11 mouse cellular contexts compared by ENCODE assay signal in the genomic region with DNA sequence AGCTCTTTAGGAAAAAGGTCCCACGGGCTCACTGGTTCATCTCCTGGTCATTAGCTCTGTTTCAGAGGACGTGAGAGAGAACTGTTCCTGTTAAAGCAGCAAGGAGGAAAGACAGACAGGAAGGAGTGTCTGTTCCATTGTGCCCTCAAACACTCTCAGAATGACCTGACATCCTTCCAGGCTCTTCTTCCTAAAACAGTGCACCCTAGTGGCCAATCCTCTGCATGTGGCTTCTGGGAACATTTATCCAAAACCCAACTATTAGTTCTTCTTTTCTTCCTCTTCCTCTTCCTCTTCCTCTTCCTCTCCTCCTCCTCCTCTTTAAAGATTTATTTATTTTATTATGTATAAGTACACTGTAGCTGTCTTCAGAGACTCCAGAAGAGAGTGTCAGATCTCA. TPM values are rescaled to one million over a fixed set of nuclear protein-coding genes. Genes with fewer than 3 reads are reported as not detected.
DNase-seq lines count a peak whose midpoint lies in the region; ATAC-seq and TF ChIP-seq lines count a peak whose summit lies in the region.
"Had no signal": no experiment of that assay in that cellular context is flagged by ENCODE, and none has a peak within 500 bp of the region (broad histone marks: within the 10 kb centered on the region; RNA-seq: fewer than 3 reads in every experiment).

No protein-coding gene starts in this region.

- WGBS in heart, embryonic 10.5 days, result 39% methylated on average over 2 of the region's 2 CpGs
- WGBS in midbrain, postnatal 0 days, result 51% methylated on average over 2 of the region's 2 CpGs
- WGBS in midbrain, embryonic 16.5 days, result 50% methylated on average over 2 of the region's 2 CpGs
- WGBS in stomach, postnatal 0 days, result 50% methylated on average over 2 of the region's 2 CpGs

- no peaks in the 10 kb centered on the region for H3K9me3 ChIP-seq in heart, embryonic 10.5 days
- H3K9me3 ChIP-seq in midbrain, postnatal 0 days (ENCODE audit: low read length), result peaks cover 3% of the 10 kb centered on the region; the same call in 1 of the 2 replicates
- no peaks in the 10 kb centered on the region for H3K9me3 ChIP-seq in midbrain, embryonic 16.5 days (replicated peaks; ENCODE audit: control insufficient read depth, low read length, poor library complexity, severe bottlenecking)
- H3K9me3 ChIP-seq in stomach, postnatal 0 days (ENCODE audit: control insufficient read depth, low read length), result 0 out of 2 replicates have a peak, but pooled peaks cover 3% of the 10 kb centered on the region
- H3K9me3 ChIP-seq: embryonic facial prominence, embryonic 10.5 days had no signal

- no peak overlapping the region for H3K9ac ChIP-seq in midbrain, postnatal 0 days (replicated peaks; ENCODE audit: low read length, poor library complexity, severe bottlenecking)
- H3K9ac ChIP-seq in midbrain, embryonic 16.5 days (ENCODE audit: low read depth, low read length), result no peak overlapping the region
- no peak overlapping the region for H3K9ac ChIP-seq in stomach, postnatal 0 days (ENCODE audit: low read length)

- ATAC-seq in midbrain, postnatal 0 days (ENCODE audit: low FRiP score), result no peak
- ATAC-seq in midbrain, embryonic 16.5 days, result no peak
- ATAC-seq in stomach, postnatal 0 days (ENCODE audit: low FRiP score, low TSS enrichment), result no peak

- H3K36me3 ChIP-seq in heart, embryonic 10.5 days, result no peaks in the 10 kb centered on the region
- no peaks in the 10 kb centered on the region for H3K36me3 ChIP-seq in midbrain, postnatal 0 days (ENCODE audit: insufficient read depth, low read length)
- no peaks in the 10 kb centered on the region for H3K36me3 ChIP-seq in midbrain, embryonic 16.5 days (ENCODE audit: control insufficient read depth, insufficient read depth, low read length)
- H3K36me3 ChIP-seq in stomach, postnatal 0 days (ENCODE audit: control insufficient read depth, insufficient read depth, low read length), result no peaks in the 10 kb centered on the region
- H3K36me3 ChIP-seq: embryonic facial prominence, embryonic 10.5 days had no signal

- peak; percentile 25 to 65 for DNase-seq in heart, adult 18-20 months
- DNase-seq in heart, embryonic 10.5 days (ENCODE audit: low spot score), result no peak
- peak; percentile 30 for DNase-seq in midbrain, postnatal 0 days (ENCODE audit: low spot score)
- DNase-seq in brain, adult 2 months (ENCODE audit: low read depth, low spot score), result peak; percentile 45
- DNase-seq in stomach, postnatal 0 days (ENCODE audit: low spot score), result no peak
- DNase-seq in testis, postnatal 10 days (ENCODE audit: low spot score), result no peak
- DNase-seq in B cell, adult 2 months, result no peak
- DNase-seq: gastrocnemius, postnatal 10 days had no signal

- no peak for TF ChIP-seq EP300 in stomach, postnatal 0 days (optimal IDR thresholded peaks at IDR 0.05)

- H3K4me1 ChIP-seq in heart, embryonic 10.5 days, result no peaks in the 10 kb centered on the region
- H3K4me1 ChIP-seq in midbrain, postnatal 0 days (ENCODE audit: insufficient read depth, low read length), result no peaks in the 10 kb centered on the region
- H3K4me1 ChIP-seq in midbrain, embryonic 16.5 days (ENCODE audit: control insufficient read depth, insufficient read depth, low read length), result no peaks in the 10 kb centered on the region
- no peaks in the 10 kb centered on the region for H3K4me1 ChIP-seq in stomach, postnatal 0 days (replicated peaks; ENCODE audit: control insufficient read depth, insufficient read depth)
- H3K4me1 ChIP-seq: embryonic facial prominence, embryonic 10.5 days had no signal

- no peak overlapping the region for H3K4me3 ChIP-seq in heart, embryonic 10.5 days
- no peak overlapping the region for H3K4me3 ChIP-seq in midbrain, postnatal 0 days (ENCODE audit: low read depth, low read length)
- no peak overlapping the region for H3K4me3 ChIP-seq in midbrain, embryonic 16.5 days (ENCODE audit: low read depth, low read length)
- no peak overlapping the region for H3K4me3 ChIP-seq in stomach, postnatal 0 days (ENCODE audit: low read depth, low read length)
- H3K4me3 ChIP-seq: embryonic facial prominence, embryonic 10.5 days had no signal

- peak; percentile 60 for TF ChIP-seq CTCF in midbrain, postnatal 0 days (IDR thresholded peaks at IDR 0.05)
- peak; percentile 73 for TF ChIP-seq CTCF in stomach, postnatal 0 days (IDR thresholded peaks at IDR 0.05; ENCODE audit: low read depth)

- no peak overlapping the region for H3K27ac ChIP-seq in heart, embryonic 10.5 days
- no peak overlapping the region for H3K27ac ChIP-seq in midbrain, postnatal 0 days (ENCODE audit: low read depth, low read length)
- H3K27ac ChIP-seq in midbrain, embryonic 16.5 days (ENCODE audit: low read length), result no peak overlapping the region
- no peak overlapping the region for H3K27ac ChIP-seq in stomach, postnatal 0 days (replicated peaks)
- H3K27ac ChIP-seq: embryonic facial prominence, embryonic 10.5 days; macrophage had no signal

- H3K27me3 ChIP-seq in heart, embryonic 10.5 days (ENCODE audit: insufficient read depth, poor library complexity, severe bottlenecking), result no peaks in the 10 kb centered on the region
- H3K27me3 ChIP-seq in midbrain, postnatal 0 days (ENCODE audit: insufficient read depth, low read length), result no peaks in the 10 kb centered on the region
- no peaks in the 10 kb centered on the region for H3K27me3 ChIP-seq in midbrain, embryonic 16.5 days (ENCODE audit: control insufficient read depth, insufficient read depth, low read depth, low read length)
- no peaks in the 10 kb centered on the region for H3K27me3 ChIP-seq in stomach, postnatal 0 days (ENCODE audit: control insufficient read depth, insufficient read depth, low read length)

- no peak overlapping the region for H3K4me2 ChIP-seq in midbrain, postnatal 0 days (ENCODE audit: low read depth, low read length, poor library complexity, severe bottlenecking)
- no peak overlapping the region for H3K4me2 ChIP-seq in midbrain, embryonic 16.5 days (ENCODE audit: low read length)
- no peak overlapping the region for H3K4me2 ChIP-seq in stomach, postnatal 0 days (replicated peaks; ENCODE audit: low read depth)

RNA-seq across cellular contexts. Expression of a gene that starts 20.7 kb away (rescaled TPM):
- total RNA-seq in heart, adult 18-20 months (2021), result 10 to 100 TPM; 75.4 to 80.1 TPM
- polyA plus RNA-seq in heart, embryonic 10.5 days (2016; fragmentation: Nextera tagmentation; extraction: Ambion mirVana), result 89.2 and 93.6 TPM in 2 replicates
- total RNA-seq in midbrain, postnatal 0 days (2014; rRNA removed), result 151 and 186 TPM in 2 replicates
- 169 and 173 TPM in 2 replicates for polyA plus RNA-seq in midbrain, postnatal 0 days (2015; fragmentation: Nextera tagmentation; extraction: Ambion mirVana)
- 264 and 288 TPM in 2 replicates for polyA plus RNA-seq in midbrain, embryonic 16.5 days (2015; fragmentation: Nextera tagmentation; extraction: Ambion mirVana)
- 29.1 and 31.6 TPM in 2 replicates for polyA plus RNA-seq in stomach, postnatal 0 days (2015; fragmentation: Nextera tagmentation; extraction: Ambion mirVana)

RNA-seq across cellular contexts. Expression of a gene that starts 24.5 kb away (rescaled TPM):
- 10 to 100 TPM; 46.5 to 57.6 TPM for total RNA-seq in heart, adult 18-20 months (2021)
- polyA plus RNA-seq in heart, embryonic 10.5 days (2016; fragmentation: Nextera tagmentation; extraction: Ambion mirVana), result 554 and 714 TPM in 2 replicates
- 106 and 119 TPM in 2 replicates for total RNA-seq in midbrain, postnatal 0 days (2014; rRNA removed)
- 184 and 202 TPM in 2 replicates for polyA plus RNA-seq in midbrain, postnatal 0 days (2015; fragmentation: Nextera tagmentation; extraction: Ambion mirVana)
- polyA plus RNA-seq in midbrain, embryonic 16.5 days (2015; fragmentation: Nextera tagmentation; extraction: Ambion mirVana), result 304 and 377 TPM in 2 replicates
- polyA plus RNA-seq in stomach, postnatal 0 days (2015; fragmentation: Nextera tagmentation; extraction: Ambion mirVana), result 334 and 365 TPM in 2 replicates

RNA-seq across cellular contexts. Expression of a gene that starts 42.2 kb away (rescaled TPM):
- total RNA-seq in heart, adult 18-20 months (2021), result 10 to 100 TPM; 14.3 to 19.5 TPM
- 94.3 and 111 TPM in 2 replicates for polyA plus RNA-seq in heart, embryonic 10.5 days (2016; fragmentation: Nextera tagmentation; extraction: Ambion mirVana)
- 190 and 218 TPM in 2 replicates for total RNA-seq in midbrain, postnatal 0 days (2014; rRNA removed)
- 212 and 228 TPM in 2 replicates for polyA plus RNA-seq in midbrain, postnatal 0 days (2015; fragmentation: Nextera tagmentation; extraction: Ambion mirVana)
- 242 and 245 TPM in 2 replicates for polyA plus RNA-seq in midbrain, embryonic 16.5 days (2015; fragmentation: Nextera tagmentation; extraction: Ambion mirVana)
- 29.9 and 33.1 TPM in 2 replicates for polyA plus RNA-seq in stomach, postnatal 0 days (2015; fragmentation: Nextera tagmentation; extraction: Ambion mirVana)

Comparison
In these comparisons a context has a peak if more than half of its experiments do, and no peak if none do; other contexts are left out.
1. DNase-seq: peak in heart, adult 18-20 months (2 of 2), midbrain, postnatal 0 days (single experiment) and brain, adult 2 months (single experiment); none in heart, embryonic 10.5 days (single experiment), stomach, postnatal 0 days (single experiment), testis, postnatal 10 days (single experiment) and B cell, adult 2 months (0 of 2).